Mouse (Mus musculus) cerebellum, adult 11 months (tissue): ENCODE measurements around the gene Akr1cl.

Experiments used
- DNase-seq: peaks from one replicate; pipeline ENCODE4 v3.0.0; 2022

The Akr1cl gene

DNA sequence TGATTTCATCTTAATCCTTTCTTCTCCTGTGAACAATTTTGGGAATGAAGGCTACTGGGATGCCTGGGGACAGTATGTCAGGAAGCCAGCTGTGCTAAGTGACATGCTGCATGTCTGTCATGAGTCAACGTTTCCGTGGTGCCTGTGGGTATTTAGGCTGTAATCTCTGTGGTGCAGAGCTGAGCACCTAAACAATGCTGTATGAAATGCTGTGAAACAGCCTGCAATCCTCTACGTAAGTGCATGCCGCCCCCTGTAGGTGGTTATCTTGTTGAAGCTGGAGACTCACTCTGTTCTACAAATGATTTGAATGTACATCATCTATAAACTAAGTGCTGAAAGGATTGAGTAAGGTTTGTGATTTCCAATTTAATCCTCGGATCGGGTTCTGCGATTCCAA, 46.4 kb downstream of the Akr1cl start:
- DNase-seq = peak; percentile 37

DNA sequence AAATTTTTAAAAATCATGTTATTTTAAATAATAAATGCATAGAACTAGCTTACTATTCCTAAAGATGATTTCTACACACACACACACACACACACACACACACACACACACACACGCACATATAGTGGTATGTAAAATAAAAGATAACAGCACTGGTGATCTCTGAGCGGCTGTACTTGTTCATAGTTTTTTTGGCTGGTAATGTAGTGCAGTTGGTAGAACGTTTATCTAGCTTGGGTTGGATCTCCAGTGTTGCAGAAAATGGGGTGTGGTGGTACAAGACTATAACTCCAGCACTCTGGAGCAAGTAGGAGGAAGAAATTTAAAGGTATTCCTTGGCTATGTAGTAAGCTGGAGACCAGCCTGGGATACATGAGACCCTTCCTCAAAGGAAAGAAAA, 49.3 kb downstream of the Akr1cl start:
- DNase-seq = no peak

DNA sequence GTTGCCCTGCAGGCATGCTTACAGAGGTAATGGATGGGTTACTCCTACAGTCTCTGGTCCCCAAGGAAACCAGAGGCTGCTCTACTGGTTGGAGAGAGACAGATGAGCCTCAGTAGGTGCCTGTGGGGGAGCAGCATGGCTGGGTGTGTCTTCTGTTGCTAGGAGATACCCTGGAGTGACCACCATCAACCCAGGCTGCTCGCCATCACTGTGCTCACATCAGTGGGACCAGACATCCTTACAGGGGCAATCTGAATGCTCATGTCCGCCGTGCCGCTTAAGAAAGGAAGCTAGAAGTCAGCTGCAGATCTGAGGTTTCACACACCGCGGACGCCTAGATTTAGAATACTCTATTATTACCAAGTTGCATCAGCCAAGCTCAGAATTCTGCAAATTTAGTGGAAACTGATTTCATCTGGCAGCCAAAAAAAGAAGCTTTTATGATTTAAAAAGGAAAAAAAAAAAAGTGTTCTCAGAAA, 54.2 kb downstream of the Akr1cl start:
- DNase-seq = no peak

DNA sequence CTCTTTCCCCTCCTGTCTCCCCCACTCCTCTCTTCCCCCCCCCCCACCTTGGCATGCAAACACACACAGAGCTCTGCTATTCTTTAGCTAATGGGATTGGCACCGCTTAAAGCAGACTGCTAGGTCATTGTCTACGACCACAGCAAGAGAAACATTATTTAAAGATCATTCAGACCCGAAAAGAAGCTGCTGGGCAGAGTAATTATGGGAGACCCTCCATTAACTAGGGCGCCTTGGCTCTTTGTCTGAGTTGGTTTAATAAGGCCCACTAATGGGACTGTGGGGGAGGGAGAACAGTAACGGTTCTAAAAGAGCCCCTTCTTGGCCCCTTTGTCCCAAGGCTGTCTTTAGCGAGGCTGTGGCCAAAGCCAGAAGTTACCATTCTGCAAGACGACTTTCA, 57.2 kb downstream of the Akr1cl start:
- no peak for DNase-seq

DNA sequence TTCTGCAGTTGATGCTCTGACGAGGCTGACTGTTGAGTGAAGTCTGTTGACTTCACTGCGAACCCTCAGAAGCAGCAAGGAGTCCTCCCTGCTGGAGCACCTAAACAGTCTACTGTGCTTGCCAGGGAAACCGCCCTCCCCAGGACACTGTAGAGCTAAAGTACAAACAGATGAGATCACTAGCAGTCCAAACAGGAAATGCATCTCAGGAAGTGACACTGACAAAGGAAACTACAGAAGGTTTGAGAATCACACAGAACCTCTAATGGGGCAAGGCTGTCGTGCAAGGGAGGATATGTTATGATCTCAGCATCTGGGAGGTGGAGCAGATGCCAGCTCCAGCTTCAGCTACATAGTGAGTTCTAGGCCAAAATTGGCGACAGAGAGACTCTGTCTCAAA, 61.9 kb downstream of the Akr1cl start:
- no peak for DNase-seq
